Mouse (Mus musculus): ENCODE data around the gene Ddx11.

DNA sequence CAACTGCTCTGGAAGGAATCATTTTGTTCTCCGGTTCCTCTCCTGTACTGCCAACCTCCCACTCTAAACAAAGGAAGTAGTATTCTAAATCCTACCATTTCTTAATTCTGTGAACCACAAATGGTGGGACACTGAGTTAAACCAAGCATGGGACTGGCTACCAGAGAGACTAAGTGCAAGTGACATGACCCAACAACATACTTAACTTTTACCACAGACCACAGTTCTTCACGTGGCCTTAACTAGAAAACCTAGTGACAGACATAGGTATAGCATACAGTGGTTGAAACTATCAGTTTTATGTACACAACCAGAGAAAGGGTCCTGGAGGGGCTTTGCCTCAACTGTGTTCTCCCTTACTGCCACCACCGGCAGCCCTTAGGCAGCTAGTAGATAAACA, 30.7 kb upstream of the Ddx11 start:
- no peak for TF ChIP-seq CTCF (conservative IDR thresholded peaks at IDR 0.05; ENCODE audit: low read length)
- no peak for TF ChIP-seq NANOG (IDR thresholded peaks at IDR 0.05; ENCODE audit: borderline replicate concordance, low read length)
- no peak for TF ChIP-seq POU5F1 (IDR thresholded peaks at IDR 0.05; ENCODE audit: borderline replicate concordance, low read length)
